Mouse (Mus musculus): ENCODE measurements around the gene Commd1. TPM values are rescaled to one million over a fixed set of nuclear protein-coding genes. Genes with fewer than 3 reads are reported as not detected.

The Commd1 gene
- total and polyA plus RNA-seq, 2 experiments from 2014 or later = 44.0 to 207 TPM

DNA sequence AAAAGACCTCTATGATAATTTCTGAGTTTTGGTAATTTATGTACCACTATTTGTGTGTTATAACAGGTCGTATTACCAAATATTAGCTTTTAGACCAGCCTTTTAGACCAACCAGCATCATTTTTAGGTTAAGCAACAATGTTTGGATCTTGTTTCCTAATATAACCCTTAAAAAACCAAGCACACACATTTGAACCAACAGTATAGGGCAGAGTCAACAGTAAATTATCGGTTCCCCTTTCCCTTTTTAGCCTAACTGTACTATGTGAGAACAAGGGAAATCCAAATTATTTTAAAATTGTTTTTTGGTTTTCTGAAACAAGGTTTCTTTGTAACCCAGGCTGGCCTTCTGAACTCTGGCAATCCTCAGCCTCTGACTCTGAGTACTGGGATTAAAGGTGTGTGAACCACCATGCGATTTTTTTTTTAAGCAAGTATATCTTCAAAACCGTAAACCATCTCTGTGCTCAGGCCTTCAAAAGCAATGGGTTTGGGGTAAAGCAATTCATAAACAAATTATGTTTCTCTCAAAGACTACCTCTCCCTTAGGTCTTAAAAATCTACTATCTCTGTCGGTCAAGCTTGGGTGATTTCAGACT is 125.0 kb downstream of the Commd1 start:
- Histone ChIP-seq H3K9ac (no peak overlapping the region), H3K4me1 (ENCODE audit: insufficient read depth) (peaks cover 11% of the 10 kb centered on the region; the same call in 1 of the 2 replicates), H3K27ac (ENCODE audit: low read depth, low read length) (no peak overlapping the region), H3K4me2 (ENCODE audit: low read depth) (no peak overlapping the region), H3K4me3 (ENCODE audit: low read depth, low read length) (no peak overlapping the region), H3K9me3 (ENCODE audit: low read length) (no peaks in the 10 kb centered on the region), H3K36me3 (ENCODE audit: insufficient read depth) (no peaks in the 10 kb centered on the region), H3K27me3 (ENCODE audit: insufficient read depth, low read length) (peaks cover 34% of the 10 kb centered on the region)
- ATAC-seq (no peak), DNase-seq (no peak)
- 85% methylated on average over 5 of the region's 5 CpGs for WGBS
- no peak for TF ChIP-seq CTCF (IDR thresholded peaks at IDR 0.05; ENCODE audit: low read depth)

DNA sequence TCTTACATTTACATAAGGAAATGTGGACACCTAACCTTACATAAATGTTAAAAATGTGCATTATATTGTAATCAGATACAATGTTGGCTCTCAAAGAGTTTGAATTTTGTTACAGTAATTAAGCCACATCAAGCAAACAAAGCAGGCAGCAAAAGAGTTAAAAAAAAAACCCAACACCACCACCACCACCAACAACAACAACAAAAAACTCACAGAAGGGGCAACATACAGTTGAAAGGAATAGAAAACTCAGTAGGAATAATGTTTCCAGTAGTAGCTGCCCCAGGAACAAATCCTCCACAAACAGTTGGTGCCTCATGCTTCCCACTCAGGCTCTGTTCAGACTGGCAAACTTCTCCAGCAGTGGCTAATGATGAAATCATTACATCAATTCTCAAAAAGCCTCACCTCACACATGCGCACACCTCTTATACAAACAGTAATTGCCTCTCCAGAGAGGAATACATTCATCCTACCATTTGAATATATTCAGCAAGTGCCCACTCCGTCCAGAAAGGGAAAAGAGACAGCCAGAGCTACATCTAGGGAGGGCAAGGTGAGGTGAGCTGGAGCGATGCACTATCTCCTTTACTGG is 125.7 kb downstream of the Commd1 start:
- H3K4me3 ChIP-seq (ENCODE audit: low read depth, low read length) = no peak overlapping the region
- no peak for TF ChIP-seq CTCF (IDR thresholded peaks at IDR 0.05; ENCODE audit: low read depth)
- DNase-seq (no peak), ATAC-seq (no peak)
- H3K27ac ChIP-seq (ENCODE audit: low read depth, low read length) = no peak overlapping the region
- 75% methylated on average over 3 of the region's 3 CpGs for WGBS
- peaks cover 11% of the 10 kb centered on the region; the same call in 1 of the 2 replicates for H3K4me1 ChIP-seq (ENCODE audit: insufficient read depth)
- no peaks in the 10 kb centered on the region for H3K36me3 ChIP-seq (ENCODE audit: insufficient read depth)
- H3K9me3 ChIP-seq (ENCODE audit: low read length) = no peaks in the 10 kb centered on the region
- no peak overlapping the region for H3K4me2 ChIP-seq (ENCODE audit: low read depth)
- H3K27me3 ChIP-seq (ENCODE audit: insufficient read depth, low read length) = peaks cover 34% of the 10 kb centered on the region
- no peak overlapping the region for H3K9ac ChIP-seq

DNA sequence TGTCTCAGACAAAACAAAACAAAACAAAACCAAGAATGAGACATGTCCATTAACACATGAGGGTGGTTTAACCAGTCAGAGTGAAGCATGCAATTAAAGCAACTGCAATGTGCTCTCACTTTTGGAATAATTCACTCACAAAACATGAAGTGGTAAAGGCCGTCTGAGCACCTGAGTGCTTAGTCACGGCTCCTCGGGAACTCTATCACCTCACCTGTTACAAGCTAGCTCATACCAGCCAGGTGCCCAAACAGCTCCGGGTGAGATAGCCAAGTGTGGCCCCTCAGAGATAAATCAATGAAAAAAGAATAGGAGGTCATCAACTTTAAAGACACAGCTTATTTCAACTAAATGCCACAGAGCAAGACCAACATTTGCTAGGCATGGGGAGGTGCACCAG is 127.6 kb downstream of the Commd1 start:
- H3K36me3 ChIP-seq (ENCODE audit: insufficient read depth) = no peaks in the 10 kb centered on the region
- H3K27ac ChIP-seq (ENCODE audit: low read depth, low read length) = no peak overlapping the region
- H3K4me2 ChIP-seq (ENCODE audit: low read depth) = no peak overlapping the region
- H3K27me3 ChIP-seq (ENCODE audit: insufficient read depth, low read length) = peaks cover 21% of the 10 kb centered on the region
- 86% methylated on average over 4 of the region's 4 CpGs for WGBS
- DNase-seq = no peak
- ATAC-seq = no peak
- peaks cover 11% of the 10 kb centered on the region; the same call in 1 of the 2 replicates for H3K4me1 ChIP-seq (ENCODE audit: insufficient read depth)
- no peak overlapping the region for H3K4me3 ChIP-seq (ENCODE audit: low read depth, low read length)
- no peak overlapping the region for H3K9ac ChIP-seq
- no peak for TF ChIP-seq CTCF (IDR thresholded peaks at IDR 0.05; ENCODE audit: low read depth)
- no peaks in the 10 kb centered on the region for H3K9me3 ChIP-seq (ENCODE audit: low read length)

DNA sequence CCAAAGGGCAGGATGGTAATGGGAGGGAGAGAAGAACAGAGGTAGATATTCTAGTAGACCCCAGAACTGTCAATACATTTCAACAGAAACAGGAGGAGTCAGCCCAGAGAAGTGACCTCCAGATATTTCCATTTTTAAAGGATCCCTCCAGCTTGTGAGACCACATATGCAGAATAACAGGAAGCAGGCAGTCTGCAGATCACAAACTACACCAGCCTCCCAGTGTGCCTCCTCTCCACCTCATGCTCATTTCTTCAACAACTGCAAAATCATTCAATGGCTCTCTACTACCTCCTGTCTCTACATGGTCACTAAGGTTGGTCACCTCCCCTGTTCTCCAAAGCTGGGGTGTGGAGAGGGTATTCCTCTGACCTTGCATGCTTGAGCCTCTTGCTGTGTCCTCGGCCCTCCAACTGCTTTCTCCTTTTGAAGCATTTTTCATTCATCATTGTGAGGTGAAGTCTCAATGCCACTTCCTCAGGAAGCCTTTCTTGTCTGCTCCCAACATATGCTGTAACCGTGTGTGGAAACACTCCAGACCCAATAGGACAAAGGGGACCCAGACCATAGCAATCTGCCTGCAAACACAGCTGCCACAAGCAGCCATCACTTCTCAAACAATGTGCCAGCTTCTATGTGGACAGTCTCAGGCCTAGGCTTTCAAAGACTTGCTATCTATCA is 128.6 kb downstream of the Commd1 start:
- Histone ChIP-seq H3K4me2 (ENCODE audit: low read depth) (no peak overlapping the region), H3K4me3 (ENCODE audit: low read depth, low read length) (no peak overlapping the region), H3K4me1 (ENCODE audit: insufficient read depth) (peaks cover 7% of the 10 kb centered on the region; the same call in 1 of the 2 replicates), H3K27ac (ENCODE audit: low read depth, low read length) (no peak overlapping the region), H3K36me3 (ENCODE audit: insufficient read depth) (no peaks in the 10 kb centered on the region), H3K9me3 (ENCODE audit: low read length) (no peaks in the 10 kb centered on the region), H3K27me3 (ENCODE audit: insufficient read depth, low read length) (peaks cover 17% of the 10 kb centered on the region), H3K9ac (no peak overlapping the region)
- 62% methylated on average over 2 of the region's 2 CpGs for WGBS
- DNase-seq (no peak), ATAC-seq (no peak)
- TF ChIP-seq CTCF (IDR thresholded peaks at IDR 0.05; ENCODE audit: low read depth) = no peak

DNA sequence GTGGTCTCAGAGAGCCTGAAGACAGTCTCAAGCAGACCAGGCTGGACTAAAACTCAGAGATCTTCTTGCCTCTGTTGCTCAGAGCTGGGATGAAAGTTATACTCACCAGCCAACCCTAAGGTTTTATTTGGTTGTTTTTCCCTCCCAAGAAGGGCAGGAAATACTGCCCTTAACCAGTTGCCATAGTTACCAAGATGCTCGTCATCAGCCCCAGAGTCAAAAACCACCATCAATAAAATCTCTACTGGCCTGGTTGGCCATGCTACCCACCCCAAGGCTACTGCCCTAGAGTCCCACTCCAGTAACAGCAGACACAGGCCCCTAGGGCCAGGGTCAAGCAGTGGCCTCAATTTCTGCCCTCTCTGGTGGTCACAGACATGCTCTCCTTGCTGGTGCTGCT is 129.7 kb downstream of the Commd1 start:
- H3K27ac ChIP-seq (ENCODE audit: low read depth, low read length) = no peak overlapping the region
- TF ChIP-seq CTCF (IDR thresholded peaks at IDR 0.05; ENCODE audit: low read depth) = no peak
- H3K4me2 ChIP-seq (ENCODE audit: low read depth) = no peak overlapping the region
- no peaks in the 10 kb centered on the region for H3K4me1 ChIP-seq (ENCODE audit: insufficient read depth)
- no peak for DNase-seq
- H3K4me3 ChIP-seq (ENCODE audit: low read depth, low read length) = no peak overlapping the region
- 71% methylated on average over 1 of the region's 1 CpGs for WGBS
- no peaks in the 10 kb centered on the region for H3K36me3 ChIP-seq (ENCODE audit: insufficient read depth)
- ATAC-seq = no peak
- no peaks in the 10 kb centered on the region for H3K9me3 ChIP-seq (ENCODE audit: low read length)
- peaks cover 7% of the 10 kb centered on the region for H3K27me3 ChIP-seq (ENCODE audit: insufficient read depth, low read length)
- no peak overlapping the region for H3K9ac ChIP-seq

DNA sequence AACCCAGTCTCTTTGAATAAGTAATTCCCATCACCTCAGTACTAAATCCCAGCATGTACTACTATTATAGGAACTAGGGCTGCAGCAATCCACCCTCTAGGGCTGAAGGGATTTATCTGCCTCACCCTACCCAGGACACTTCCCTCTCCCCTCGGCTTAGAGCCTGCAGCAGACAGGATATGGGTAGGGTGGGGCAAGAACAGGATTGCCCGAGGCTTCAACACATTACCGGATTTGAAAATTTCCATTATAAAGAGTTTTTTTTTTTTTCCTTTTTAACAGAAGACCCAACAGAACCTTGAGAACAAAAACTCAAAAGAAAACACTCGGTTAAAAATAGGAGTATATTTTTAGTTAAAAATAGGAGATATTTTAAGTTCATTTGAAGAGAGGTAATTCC is 130.8 kb downstream of the Commd1 start:
- no peak overlapping the region for H3K27ac ChIP-seq (ENCODE audit: low read depth, low read length)
- WGBS = 49% methylated on average over 4 of the region's 4 CpGs
- DNase-seq (no peak), ATAC-seq (no peak)
- no peaks in the 10 kb centered on the region for H3K9me3 ChIP-seq (ENCODE audit: low read length)
- no peaks in the 10 kb centered on the region for H3K36me3 ChIP-seq (ENCODE audit: insufficient read depth)
- no peak for TF ChIP-seq CTCF (IDR thresholded peaks at IDR 0.05; ENCODE audit: low read depth)
- H3K4me2 ChIP-seq (ENCODE audit: low read depth) = no peak overlapping the region
- no peaks in the 10 kb centered on the region for H3K4me1 ChIP-seq (ENCODE audit: insufficient read depth)
- H3K9ac ChIP-seq = no peak overlapping the region
- H3K27me3 ChIP-seq (ENCODE audit: insufficient read depth, low read length) = no peaks in the 10 kb centered on the region
- no peak overlapping the region for H3K4me3 ChIP-seq (ENCODE audit: low read depth, low read length)

DNA sequence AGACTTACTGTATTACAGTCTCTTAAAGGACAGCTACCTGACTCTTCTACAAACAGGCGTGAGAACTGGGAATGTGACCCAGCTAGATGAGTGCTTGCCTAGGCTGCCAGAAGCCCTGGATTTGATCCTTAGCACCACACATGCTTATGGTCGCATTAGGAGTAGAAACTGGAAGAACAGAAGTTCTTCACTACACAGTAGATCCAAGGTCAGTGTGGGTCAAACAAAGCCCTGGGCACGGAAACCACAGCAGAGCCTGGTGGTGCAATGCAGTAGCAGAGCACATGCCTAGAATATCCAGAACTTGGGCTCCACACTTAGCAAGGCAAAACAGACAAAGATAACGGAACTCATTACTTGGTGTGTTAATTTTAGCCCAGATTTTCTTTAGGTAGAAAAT is 132.1 kb downstream of the Commd1 start:
- Histone ChIP-seq H3K4me2 (ENCODE audit: low read depth) (no peak overlapping the region), H3K27me3 (ENCODE audit: insufficient read depth, low read length) (no peaks in the 10 kb centered on the region), H3K4me3 (ENCODE audit: low read depth, low read length) (no peak overlapping the region), H3K9ac (no peak overlapping the region), H3K36me3 (ENCODE audit: insufficient read depth) (no peaks in the 10 kb centered on the region), H3K9me3 (ENCODE audit: low read length) (no peaks in the 10 kb centered on the region), H3K27ac (ENCODE audit: low read depth, low read length) (no peak overlapping the region), H3K4me1 (ENCODE audit: insufficient read depth) (no peaks in the 10 kb centered on the region)
- ATAC-seq (no peak), DNase-seq (no peak)
- 84% methylated on average over 4 of the region's 4 CpGs for WGBS
- no peak for TF ChIP-seq CTCF (IDR thresholded peaks at IDR 0.05; ENCODE audit: low read depth)
